Mouse (Mus musculus) small intestine, adult 2 months (tissue): Measurements from ENCODE around the gene Cmip.

Experiments
- CTCF ChIP-seq: fragments of 200-500 bp; IDR thresholded peaks from 2 replicates; pipeline ENCODE4 v1.5.1; 2012; ENCODE audit warnings: low read depth, mild to moderate bottlenecking, control low read depth, inconsistent platforms, low read length, moderate library complexity, mixed read lengths; ENCODE audit not compliant: insufficient replicate concordance, insufficient read length; ENCODE audit errors: extremely low read depth
- POLR2A ChIP-seq: fragments of 200-500 bp; IDR thresholded peaks from 2 replicates; pipeline ENCODE4 v1.6.1; 2012; ENCODE audit warnings: low read depth, mild to moderate bottlenecking, control low read depth, inconsistent platforms, low read length, moderate library complexity

DNA sequence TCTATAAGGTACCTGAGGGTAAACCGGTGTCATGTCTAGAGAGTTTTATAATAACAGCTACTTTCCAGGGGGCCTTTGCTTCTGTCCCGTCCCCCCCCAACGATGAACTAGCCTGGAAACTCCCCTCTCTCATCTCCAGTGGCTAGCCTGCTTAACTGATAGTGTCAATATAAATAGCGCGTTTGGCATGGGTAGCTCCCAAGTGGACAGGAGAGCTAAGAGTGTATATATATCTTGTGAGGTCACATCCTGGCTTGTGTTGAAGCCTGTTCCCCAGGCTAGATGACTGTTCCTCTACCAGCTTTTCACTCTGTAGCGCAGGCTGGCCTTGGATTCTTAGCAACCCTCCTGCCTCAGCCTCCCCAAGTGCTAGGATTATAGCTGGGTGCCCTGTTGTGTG, 244.5 kb downstream of the Cmip start:
- TF ChIP-seq POLR2A = no peak
- no peak for TF ChIP-seq CTCF
